Mouse (Mus musculus) heart, adult 2 months (tissue): ENCODE data around the gene Scgb1a1.

Experiments
- CTCF ChIP-seq: fragments of 200-600 bp; IDR thresholded peaks from 2 replicates; pipeline ENCODE4 v1.8.1; 2022; ENCODE audit warnings: antibody characterized with exemption, mild to moderate bottlenecking, moderate library complexity
- EP300 ChIP-seq: fragments of 200-500 bp; IDR thresholded peaks from 2 replicates; pipeline ENCODE4 v1.6.1; 2011; ENCODE audit warnings: low read depth, low read length, control low read depth; ENCODE audit not compliant: insufficient read depth
- POLR2A ChIP-seq: fragments of 200-500 bp; IDR thresholded peaks from 2 replicates; pipeline ENCODE4 v1.6.1; 2011; ENCODE audit warnings: mild to moderate bottlenecking, low read depth, low read length, control low read depth; ENCODE audit not compliant: insufficient read depth

- no peak for TF ChIP-seq POLR2A
- TF ChIP-seq EP300, result no peak
- no peak for TF ChIP-seq CTCF
These were observed 47.2 kb upstream of the Scgb1a1 start for GRCm38 (mm10) chr19:9134746-9135511.
